Mouse (Mus musculus): Measurements from ENCODE around the gene Kcne3. TPM values are rescaled to one million over a fixed set of nuclear protein-coding genes. Genes with fewer than 3 reads are reported as not detected.

Gene Kcne3
- polyA plus RNA-seq, 2 experiments from 2014 or later, result not detected

Other genes with a start within 250 kb of the Kcne3 start
- 1 to 10 TPM; 6.0 to 6.6 TPM for gene Rnf169, start 196.1 kb upstream of the Kcne3 start, polyA plus RNA-seq (2017; shearing (Covaris generic))
- gene Chrdl2, start 170.3 kb upstream of the Kcne3 start, polyA plus RNA-seq (2017; shearing (Covaris generic)), result not detected
- 10 to 100 TPM; 40.6 to 44.4 TPM for gene Pold3, start 54.9 kb upstream of the Kcne3 start, polyA plus RNA-seq (2017; shearing (Covaris generic))
- gene Lipt2, start 17.2 kb upstream of the Kcne3 start, polyA plus RNA-seq (2017; shearing (Covaris generic)), result under 1 TPM in 1 of 2 experiments, not detected in 1; 0.56 TPM
- 1 to 10 TPM; 3.7 to 3.8 TPM for gene Pgm2l1, start 50.9 kb downstream of the Kcne3 start, polyA plus RNA-seq (2017; shearing (Covaris generic))
- under 1 TPM in 1 of 2 experiments, not detected in 1; 0.26 TPM for gene P4ha3, start 109.0 kb downstream of the Kcne3 start, polyA plus RNA-seq (2017; shearing (Covaris generic))
- gene C2cd3, start 195.7 kb downstream of the Kcne3 start, polyA plus RNA-seq (2017; shearing (Covaris generic)), result 10 to 100 TPM; 29.3 to 30.8 TPM
- gene Ppme1, start 195.8 kb downstream of the Kcne3 start, polyA plus RNA-seq (2017; shearing (Covaris generic)), result 10 to 100 TPM; 21.7 to 27.2 TPM